Mouse (Mus musculus): Measurements from ENCODE around the gene Ercc1.

GRCm38 (mm10) chr7:19305413-19305735 lies 39.2 kb upstream of the Ercc1 start:
- TF ChIP-seq CTCF (IDR thresholded peaks at IDR 0.05): no peak
- no peak for TF ChIP-seq EP300 (IDR thresholded peaks at IDR 0.05)
